Mouse (Mus musculus): ENCODE results near the gene Tulp4.

DNA sequence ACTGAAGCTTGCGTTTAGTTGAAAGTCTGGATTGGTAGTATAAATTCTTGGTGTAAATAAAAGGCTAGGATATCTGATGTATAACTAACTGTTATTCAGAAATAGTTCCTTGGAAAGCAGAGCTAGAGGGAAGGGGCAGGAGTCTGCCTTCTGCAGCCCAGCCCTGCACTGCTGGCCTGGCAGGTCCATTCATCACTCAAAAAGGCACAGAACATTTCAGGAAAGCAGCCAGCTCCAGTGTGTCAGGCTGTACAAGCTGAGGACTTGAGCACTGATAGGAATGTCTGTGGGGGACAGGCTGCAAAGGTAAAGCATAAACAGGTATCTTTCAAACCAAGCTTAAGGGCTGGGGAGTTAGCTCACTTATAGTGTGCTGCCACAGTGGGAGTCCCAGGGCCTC lies 105.5 kb downstream of the Tulp4 start:
- no peak for TF ChIP-seq CTCF (IDR thresholded peaks at IDR 0.05; ENCODE audit: low read depth, low read length)
- TF ChIP-seq EP300 (IDR thresholded peaks at IDR 0.05; ENCODE audit: insufficient read depth, low read depth, low read length) = no peak
- TF ChIP-seq POLR2A (IDR thresholded peaks at IDR 0.05; ENCODE audit: insufficient read depth, low read length) = no peak
